Mouse (Mus musculus): ENCODE measurements around the gene Dcst2.

The Dcst2 gene

DNA sequence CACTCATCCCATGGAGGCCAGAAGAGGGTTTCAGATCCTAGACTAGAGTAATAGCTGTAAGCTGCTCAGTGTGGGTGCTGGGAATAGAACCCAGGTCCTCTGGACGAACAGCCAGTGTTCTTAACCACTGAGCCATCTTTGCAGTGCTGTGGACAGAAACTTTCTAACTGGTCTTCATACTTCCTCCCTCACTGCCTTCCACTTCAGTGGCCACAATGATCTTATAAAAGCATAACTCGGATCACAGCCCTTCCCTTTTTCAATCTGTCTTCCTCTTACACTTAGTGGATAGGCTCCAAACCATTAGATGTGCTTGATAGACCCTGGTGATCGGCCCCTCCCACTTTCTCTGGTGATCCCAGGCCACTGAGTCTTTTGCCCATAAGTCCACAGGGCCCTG is 1.5 kb upstream of the Dcst2 start:
- no peak for DNase-seq (ENCODE audit: low read depth, low spot score)

DNA sequence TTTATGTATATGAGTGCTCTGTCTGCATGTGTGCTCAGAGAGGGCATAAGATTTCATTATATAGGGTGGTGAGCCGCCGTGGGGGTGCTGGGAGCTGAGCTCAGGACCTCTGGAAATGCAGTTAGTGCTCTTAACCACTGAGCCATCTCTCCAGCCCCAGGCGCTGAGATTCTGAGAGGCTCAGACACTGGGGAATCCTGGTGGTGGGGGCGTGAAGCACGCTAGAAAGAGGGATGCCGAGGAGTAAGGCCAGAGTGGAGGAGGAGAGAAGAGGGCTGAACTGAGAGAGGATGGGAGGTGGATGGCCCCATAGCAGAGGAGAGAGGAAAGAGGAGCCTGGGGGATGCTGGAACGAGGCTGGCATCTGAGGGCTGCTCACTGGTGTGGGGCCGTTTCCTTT is 2.9 kb downstream of the Dcst2 start:
- DNase-seq (ENCODE audit: low read depth, low spot score), result no peak

DNA sequence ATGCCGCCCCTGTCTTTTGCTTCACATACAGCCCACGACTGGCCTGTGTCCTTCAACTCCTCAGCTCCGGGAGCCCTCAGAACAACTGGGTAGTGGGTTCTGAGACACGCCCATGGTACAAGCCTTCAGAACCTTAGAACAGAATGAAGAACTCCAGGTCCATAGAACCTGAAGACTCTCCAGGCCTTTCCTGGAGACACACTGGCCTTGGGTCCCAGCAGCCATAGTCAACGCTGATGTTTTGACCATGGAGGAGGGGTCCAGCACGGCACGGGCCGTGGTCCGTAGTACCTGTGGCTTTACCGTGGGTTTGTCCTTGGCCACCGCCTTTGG is 3.3 kb downstream of the Dcst2 start, which contains the start of gene Dcst1:
TSS of gene Dcst1 (minus strand) at position 101 of the 333 bp plus-strand sequence.
- DNase-seq (ENCODE audit: low read depth, low spot score), result no peak

- DNase-seq (ENCODE audit: low read depth, low spot score), result no peak
These were observed 4.0 kb downstream of the Dcst2 start for GRCm38 (mm10) chr3:89365486-89366414.

GRCm38 (mm10) chr3:89367338-89367737 is 5.6 kb downstream of the Dcst2 start:
- DNase-seq (ENCODE audit: low read depth, low spot score), result no peak

DNA sequence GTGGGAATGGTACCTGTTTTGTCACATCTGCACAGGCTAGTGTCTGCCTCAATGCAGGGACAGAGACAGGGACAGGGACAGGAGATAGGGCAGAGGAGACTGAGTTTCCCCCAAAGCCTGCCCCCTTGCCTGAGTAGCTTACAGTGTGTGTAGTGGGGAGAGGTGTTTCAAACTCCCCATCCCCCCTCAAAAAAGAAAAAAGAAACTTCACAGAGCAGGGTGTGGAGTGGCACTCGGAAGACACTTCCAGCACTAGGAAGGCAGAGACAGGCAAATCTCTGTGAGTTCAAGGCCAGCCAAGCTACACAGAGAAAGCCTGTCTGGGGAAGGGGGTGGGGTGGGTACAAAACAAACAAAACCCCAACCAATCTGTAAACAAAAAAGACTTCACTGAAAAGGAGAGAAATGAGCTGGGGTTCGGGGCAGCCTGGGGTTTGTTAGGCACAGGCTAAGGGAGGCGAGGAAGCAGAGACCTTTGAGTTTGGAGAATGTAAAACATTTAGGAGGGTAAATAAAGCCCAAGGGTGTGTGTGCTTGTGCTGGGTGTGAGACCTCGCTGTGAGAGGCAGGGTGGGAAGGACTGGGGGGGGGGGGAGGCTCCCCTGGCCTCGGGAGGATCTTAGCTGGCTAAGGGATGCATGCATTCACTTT is 11.9 kb downstream of the Dcst2 start:
- DNase-seq (ENCODE audit: low read depth, low spot score), result no peak

GRCm38 (mm10) chr3:89377831-89378230 is 16.1 kb downstream of the Dcst2 start:
- DNase-seq (ENCODE audit: low read depth, low spot score), result no peak

DNA sequence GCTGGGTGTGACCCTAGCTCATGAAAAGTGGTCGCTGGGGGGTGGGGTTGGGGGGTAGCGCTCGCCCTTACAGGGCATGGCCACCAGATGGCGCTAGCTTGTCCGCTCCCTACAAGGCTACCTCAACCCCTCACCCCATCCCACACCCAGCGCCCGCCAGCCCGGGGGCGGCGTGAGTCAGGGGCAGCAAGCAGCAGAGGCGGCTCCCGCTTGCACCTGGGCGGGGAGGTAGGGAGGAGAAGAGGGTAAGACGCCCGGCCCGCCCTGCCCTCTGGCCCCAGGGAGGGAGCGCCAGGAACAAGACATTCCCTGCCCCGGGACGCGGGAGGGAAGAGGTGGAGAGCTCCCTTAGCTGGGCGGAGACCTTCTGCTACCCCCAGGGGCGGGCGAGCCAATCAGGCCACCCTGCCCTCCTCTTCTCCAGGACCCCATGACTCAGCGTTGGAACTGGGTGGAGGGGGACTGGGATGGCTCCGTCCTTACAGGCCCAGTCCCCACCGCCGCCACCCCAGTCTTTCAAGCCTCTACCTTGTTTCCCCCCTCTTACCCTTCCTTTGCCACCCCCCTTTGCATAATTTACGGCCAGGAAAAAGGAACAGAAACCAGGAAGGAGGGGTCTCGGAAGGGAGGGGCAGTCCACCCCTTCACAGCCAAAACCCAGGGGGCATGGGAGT is 16.8 kb downstream of the Dcst2 start:
- DNase-seq (ENCODE audit: low read depth, low spot score), result no peak

DNA sequence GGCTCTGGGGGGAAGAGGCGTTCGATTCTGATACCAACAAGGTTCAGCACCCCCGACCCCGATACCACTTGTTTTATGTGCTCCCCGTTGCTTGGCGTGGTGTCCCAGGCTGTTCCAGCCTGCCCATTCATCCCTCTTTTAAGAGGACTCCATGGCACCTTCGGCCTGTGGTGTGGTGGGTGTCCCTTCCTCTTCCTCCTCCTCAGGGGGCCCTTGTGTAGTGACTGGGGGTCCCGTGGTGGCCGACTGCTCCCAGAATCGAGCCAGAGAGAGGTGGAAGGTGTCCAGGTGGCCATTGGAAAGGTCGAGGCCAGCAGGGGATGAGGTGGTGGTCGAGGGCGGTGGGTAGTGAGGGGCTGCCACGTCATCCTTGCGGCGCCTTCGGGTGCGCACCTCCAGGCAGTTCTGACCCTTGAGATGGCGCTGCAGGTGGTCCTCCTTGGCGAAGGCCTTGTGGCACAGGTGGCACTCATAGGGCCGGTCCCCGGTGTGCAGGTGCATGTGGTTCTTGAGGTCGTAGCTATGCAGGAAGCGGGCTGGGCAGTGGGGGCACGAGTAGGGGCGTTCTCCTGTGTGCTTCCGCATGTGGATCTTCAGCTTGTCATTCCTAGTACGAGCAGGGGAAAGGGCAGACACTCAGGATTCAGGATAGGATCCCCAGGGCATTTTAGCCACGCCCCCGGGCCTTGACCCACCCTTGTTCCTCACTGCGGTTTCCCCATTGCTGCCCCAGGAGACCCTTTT is 17.8 kb downstream of the Dcst2 start:
- no peak for DNase-seq (ENCODE audit: low read depth, low spot score)

GRCm38 (mm10) chr3:89380291-89380690 is 18.5 kb downstream of the Dcst2 start:
- DNase-seq (ENCODE audit: low read depth, low spot score), result no peak

GRCm38 (mm10) chr3:89380711-89381110 is 18.9 kb downstream of the Dcst2 start:
- no peak for DNase-seq (ENCODE audit: low read depth, low spot score)

- no peak for DNase-seq (ENCODE audit: low read depth, low spot score)
These were observed 19.5 kb downstream of the Dcst2 start for GRCm38 (mm10) chr3:89381233-89381632.

GRCm38 (mm10) chr3:89382033-89382882 is 20.5 kb downstream of the Dcst2 start:
- no peak for DNase-seq (ENCODE audit: low read depth, low spot score)

DNA sequence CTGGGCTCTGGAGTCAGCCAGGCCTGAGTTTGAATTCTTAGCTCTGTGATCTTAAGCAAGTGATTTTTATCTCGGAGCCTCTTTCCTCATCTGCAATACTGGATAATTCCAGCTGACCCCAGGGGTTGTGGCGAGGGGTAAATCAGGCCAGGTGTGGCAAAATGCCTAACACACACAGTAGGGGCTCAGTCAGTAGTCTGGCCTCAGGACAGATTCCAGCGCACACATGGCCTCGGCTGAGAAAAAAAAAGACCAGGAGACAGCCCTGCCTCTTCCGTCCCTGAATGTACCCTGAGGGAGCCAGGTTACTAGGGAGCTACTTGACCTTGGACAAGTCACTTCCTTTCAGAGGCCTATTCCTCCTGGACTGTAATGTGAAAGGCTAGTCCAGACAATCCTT is 21.2 kb downstream of the Dcst2 start:
- no peak for DNase-seq (ENCODE audit: low read depth, low spot score)

- no peak for DNase-seq (ENCODE audit: low read depth, low spot score)
These were observed 22.0 kb downstream of the Dcst2 start for GRCm38 (mm10) chr3:89383651-89384255.

DNA sequence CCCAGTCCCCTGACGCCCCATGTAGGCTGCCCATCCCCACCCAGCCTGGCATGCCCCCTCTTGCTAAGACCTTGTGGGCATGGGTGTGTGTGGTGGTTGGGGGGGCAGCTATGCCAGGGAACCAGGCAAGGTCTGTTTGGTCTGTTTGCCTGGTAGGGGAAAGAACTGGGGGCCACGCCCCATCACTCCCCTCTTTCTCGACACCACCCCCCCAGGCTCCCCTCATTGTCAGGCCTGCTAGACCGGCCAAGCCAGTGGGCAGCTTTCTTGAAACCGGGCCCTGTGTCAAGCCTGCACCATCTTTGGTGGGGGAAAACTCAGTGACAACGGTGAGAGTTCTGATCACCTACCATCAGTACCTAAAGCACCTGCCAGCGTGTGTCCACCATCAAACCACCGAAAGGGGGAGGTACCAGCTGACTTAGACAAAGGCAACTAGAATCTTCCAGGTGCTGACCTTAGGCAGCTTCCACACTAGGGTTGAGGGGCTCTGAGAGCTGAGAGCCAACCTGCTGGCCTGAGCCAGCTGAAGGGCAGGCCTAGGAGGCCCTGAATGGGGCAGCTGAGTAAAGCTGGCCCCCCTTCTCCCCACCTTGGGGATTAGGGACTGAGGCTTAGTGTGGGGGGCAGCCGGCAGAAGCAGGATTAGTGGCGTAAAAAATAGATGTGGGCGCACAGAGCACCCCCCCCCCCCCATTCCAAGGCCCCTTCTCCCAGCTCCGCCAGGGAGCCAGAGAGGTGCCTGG is 22.7 kb downstream of the Dcst2 start:
- no peak for DNase-seq (ENCODE audit: low read depth, low spot score)

DNA sequence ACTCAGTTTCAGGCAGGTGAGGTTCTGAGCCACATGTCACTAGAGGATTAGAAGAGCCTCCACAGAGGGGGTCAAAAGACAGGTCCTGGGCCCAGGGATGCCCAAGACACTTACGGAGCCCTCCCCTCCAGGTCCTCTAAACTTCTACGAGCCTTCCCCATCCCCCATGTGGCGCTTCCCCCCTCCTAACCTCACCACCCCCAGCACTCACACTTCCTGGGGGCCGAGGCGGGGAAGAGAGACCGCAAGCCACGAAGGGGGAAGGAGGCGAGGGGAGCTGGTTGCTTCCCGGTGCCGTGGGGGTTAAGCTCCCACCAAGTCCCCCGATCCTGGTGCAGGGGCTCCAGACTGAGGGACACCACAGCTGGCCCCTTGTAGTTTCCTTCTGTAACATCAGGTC is 23.7 kb downstream of the Dcst2 start:
- no peak for DNase-seq (ENCODE audit: low read depth, low spot score)

GRCm38 (mm10) chr3:89386438-89387420 is 25.0 kb downstream of the Dcst2 start:
- no peak for DNase-seq (ENCODE audit: low read depth, low spot score)
